Mouse (Mus musculus) granulocyte monocyte progenitor cell, adult 5-6 weeks (primary cell): ENCODE data around the gene Epb41. TPM values are rescaled to one million over a fixed set of nuclear protein-coding genes. Genes with fewer than 3 reads are reported as not detected.
A peak's percentile ranks its signal among the peaks of the same experiment; 100 is the strongest.

Source experiments
- ATAC-seq: replicated peaks from 2 replicates; pipeline ENCODE4 v1.8.0; 2016; ENCODE audit warnings: mild to moderate bottlenecking, moderate TSS enrichment, inconsistent platforms; ENCODE audit not compliant: poor library complexity, severe bottlenecking
- total RNA-seq, 2 experiments: library from RNA; stranded (forward) in 1 of 2; stranded (reverse) in 1 of 2; fragments of 200-712, 200-1000 nt in 1 of 2; fragments of >200 nt in 1 of 2; fragmentation: Nextera tagmentation in 1 of 2; gene quantifications; 2 replicates each; pipeline ENCODE4 v1.2.3; 2014 to 2017

Gene Epb41
- 66.9 and 75.3 TPM in 2 replicates for total RNA-seq (2014; fragmentation: Nextera tagmentation)
- 51.4 and 53.0 TPM in 2 replicates for total RNA-seq (2017)

- ATAC-seq = peak; percentile 69
Measured at GRCm38 (mm10) chr4:132074933-132075769, at the start of gene Epb41. TSS of gene Epb41 (minus strand) at chr4:132075321.

DNA sequence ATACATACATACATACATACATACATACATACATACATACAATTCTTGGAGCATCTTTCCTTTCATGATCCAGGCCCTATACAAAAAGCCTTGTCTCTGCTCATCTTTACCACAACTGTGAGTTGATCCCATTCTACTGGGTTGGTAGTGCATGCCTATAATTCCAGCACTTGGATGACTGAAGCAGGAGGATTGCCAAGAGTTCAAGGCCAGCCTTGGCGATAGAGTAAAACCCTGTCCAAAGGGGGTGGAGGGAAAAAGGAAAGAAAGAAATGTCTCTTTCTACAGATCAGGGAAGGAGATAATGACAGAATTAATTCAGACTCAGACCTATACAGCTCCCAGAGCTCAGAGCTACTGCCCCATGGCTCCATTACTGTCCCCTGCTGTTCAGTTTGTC is 48.0 kb upstream of the Epb41 start:
- ATAC-seq = no peak

- ATAC-seq = no peak
Measured at GRCm38 (mm10) chr4:132121674-132122073, 46.6 kb upstream of the Epb41 start.

DNA sequence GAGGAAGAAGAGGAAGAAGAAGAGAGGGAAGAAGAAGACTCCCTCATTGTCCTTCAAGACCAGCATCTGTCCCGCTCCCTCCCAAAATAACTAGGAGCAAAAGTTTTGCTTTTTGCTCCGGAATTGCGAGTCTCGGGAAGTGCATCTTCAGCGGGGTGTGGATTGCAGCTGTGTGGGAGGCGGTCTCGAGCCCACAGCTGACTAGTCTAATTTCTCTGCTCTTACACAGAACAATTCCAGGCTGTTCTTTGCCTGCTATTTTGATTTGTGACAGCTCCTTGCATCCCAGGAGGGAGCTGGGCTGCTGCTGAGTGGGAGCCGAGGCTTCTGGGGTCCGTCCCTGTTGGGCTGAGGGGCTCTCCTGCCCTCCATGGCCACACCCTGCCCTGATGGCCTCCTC is 44.4 kb upstream of the Epb41 start:
- ATAC-seq = no peak

GRCm38 (mm10) chr4:132116315-132116714 is 41.2 kb upstream of the Epb41 start:
- no peak for ATAC-seq

DNA sequence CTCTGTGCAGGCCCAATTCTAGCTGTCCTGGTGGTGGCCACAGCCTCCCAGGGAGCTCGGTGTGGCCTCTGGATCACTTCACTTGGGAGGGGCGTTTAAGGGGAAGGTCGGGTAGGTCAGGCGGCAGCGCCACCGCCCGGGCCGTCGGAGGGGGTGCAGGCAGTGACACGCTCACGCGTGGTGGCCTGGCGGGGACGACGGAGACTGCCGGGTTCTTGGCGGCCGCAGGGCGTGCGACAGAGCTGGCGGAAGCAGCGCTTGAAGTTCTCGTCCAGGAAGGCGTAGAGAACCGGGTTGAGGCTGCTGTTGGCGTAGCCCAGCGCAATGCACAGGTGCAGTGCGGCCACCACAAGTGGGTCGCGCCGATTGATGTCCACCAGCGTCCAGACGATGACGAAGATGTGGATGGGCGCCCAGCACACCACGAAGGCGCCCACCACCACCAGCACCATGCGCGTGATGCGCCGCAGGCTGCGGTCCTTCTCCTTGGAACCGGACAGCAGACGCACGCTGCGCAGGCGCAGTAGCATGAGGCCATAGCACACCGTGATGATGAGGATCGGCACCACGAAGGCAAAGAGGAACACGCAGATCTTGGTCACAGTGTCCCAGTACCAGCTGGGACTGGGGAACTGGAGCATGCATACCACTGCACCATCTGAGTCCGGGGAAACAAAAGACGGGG is 38.4 kb upstream of the Epb41 start:
- peak; percentile 61 for ATAC-seq

DNA sequence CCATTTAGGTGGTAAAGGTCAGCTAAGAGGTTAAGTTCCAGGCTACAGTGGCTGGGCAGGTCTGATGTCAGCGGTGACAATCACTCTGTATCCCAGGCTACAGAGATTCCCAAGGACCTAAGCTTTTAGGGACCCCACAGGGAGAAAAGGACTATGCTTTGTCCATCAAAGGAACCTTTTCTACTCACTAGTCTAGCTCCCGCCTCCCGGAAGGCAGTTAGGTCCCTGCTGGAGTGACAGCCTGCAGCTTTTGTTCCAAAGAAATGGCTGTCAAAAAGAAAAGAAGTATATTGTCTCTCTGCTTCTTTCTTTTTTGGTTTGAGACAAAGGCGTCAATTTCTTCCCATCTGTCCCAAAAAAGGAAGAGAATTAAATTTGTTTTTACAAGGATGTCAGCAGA is 36.1 kb upstream of the Epb41 start:
- no peak for ATAC-seq

GRCm38 (mm10) chr4:132108221-132108620 is 33.1 kb upstream of the Epb41 start:
- no peak for ATAC-seq

- no peak for ATAC-seq
Measured at GRCm38 (mm10) chr4:132101152-132101551, 26.0 kb upstream of the Epb41 start.

DNA sequence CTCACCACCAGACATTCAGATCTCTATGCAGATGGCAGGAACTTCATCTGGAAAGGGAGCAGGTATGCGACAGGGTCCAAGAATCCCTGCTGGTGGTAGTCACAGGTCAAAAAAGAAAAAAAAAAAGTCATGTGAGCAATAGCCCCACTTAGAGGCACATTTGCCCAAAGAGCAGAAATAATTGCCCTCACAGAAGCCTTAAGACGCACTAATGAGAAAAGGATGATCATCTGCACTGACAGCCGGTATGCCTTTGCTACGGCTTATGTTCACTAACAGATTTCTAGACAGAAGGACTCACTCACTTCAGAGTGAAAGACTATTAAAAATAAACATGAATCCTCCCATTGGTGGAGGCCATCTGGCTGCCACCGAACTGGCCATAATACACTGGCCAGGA is 24.4 kb upstream of the Epb41 start:
- no peak for ATAC-seq

DNA sequence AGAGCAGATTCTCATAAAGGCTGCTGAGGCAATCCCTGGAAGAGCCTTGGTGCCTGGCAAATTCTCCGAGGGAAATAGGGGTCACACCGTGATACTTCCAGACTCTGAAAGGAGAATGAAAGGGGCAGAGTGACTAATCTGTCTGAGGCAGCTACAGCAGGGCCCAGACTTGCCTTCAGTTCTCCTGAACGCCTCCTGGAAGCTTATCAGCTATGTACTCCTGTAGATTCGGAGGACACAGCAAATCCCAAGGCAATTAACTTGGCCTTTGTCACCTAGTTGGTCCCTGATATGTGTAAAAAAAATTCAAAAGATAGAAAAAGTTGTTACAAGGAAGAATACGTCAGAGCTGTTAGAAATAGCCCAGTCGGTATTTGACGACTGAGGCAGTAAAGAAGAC is 19.9 kb upstream of the Epb41 start:
- no peak for ATAC-seq

GRCm38 (mm10) chr4:132093928-132094327 is 18.8 kb upstream of the Epb41 start:
- ATAC-seq = no peak

GRCm38 (mm10) chr4:132093136-132093535 is 18.0 kb upstream of the Epb41 start:
- no peak for ATAC-seq

- peak; percentile 62 for ATAC-seq
Measured at GRCm38 (mm10) chr4:132088921-132089320, 13.8 kb upstream of the Epb41 start.

- peak; percentile 50 for ATAC-seq
Measured at GRCm38 (mm10) chr4:132085114-132085513, 10.0 kb upstream of the Epb41 start.

- ATAC-seq = no peak
Measured at GRCm38 (mm10) chr4:132080492-132080983, 5.4 kb upstream of the Epb41 start.

GRCm38 (mm10) chr4:132079555-132080275 is 4.6 kb upstream of the Epb41 start:
- peak; percentile 6; the same call in 1 of the 2 replicates for ATAC-seq

DNA sequence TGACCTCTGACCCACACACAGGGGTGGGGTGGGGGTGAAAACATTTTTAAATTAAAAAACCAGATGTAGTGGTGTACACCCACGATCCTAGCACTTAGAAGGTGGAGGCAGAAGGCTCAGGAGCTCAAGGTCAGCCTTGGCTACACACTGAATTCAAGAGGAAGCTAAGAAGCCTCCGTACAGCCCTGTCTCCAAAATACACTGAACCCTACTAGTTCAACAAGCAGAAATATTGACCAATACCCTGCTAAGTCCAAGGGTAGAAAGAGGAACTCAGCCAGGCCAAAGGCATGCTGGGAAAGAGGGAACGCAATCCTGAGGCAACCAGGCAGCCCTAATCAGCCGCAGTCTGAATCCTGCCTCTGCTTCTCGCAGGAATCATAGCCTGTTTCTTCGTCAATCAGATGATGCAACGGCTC is 3.2 kb upstream of the Epb41 start:
- ATAC-seq = peak; percentile 57

GRCm38 (mm10) chr4:132077445-132077844 is 2.3 kb upstream of the Epb41 start:
- no peak for ATAC-seq

DNA sequence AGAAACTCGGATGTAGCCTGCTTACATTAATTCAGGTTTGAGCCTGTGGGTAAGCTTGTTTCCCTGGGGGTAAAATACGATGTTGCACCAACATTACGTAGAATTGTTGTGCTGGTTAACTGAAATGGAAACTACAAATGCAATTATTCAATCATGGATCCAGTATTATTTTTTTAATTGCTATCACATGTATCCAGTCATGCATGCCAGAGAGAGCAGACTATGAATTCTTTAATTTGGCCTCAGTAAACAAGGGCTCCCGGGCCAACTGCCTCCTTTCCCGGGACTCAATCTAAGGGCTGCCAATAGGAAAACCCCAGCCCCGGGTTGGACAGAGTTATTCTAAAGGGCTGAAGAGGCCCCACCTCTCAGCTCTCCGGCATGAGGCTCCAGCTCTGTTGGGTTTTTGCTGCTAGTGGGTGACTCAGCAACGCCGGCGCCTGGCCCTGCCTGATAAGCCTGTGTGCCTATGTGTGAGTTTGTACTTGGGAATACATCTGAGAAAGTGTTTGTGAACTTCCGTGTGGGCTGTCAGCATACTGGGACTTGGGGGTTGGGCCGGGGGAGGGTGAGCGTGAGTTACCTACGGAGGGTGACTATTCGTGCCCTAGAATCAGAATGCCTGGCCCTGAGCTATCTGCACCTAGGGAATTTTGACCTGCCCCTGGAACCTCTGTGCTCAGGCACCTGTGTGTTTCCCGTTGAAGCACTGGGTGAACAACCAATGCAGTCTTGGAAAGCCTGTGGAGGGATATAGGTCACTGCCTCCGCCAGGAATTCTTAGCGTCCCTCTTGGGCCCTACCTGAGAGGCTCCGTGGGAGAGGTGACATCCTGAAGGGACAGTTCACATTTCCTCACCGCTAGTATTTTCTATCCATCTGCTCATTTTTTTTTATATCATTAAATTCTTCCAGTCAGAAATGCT is 1.6 kb upstream of the Epb41 start:
- peak; percentile 5; the same call in 1 of the 2 replicates for ATAC-seq
